8 mouse cellular contexts compared by ENCODE assay signal in genomic region chr12:85487545-85488141, GRCm38 (mm10). TPM values are rescaled to one million over a fixed set of nuclear protein-coding genes. Genes with fewer than 3 reads are reported as not detected.
DNase-seq lines count a peak whose midpoint lies in the region; ATAC-seq and TF ChIP-seq lines count a peak whose summit lies in the region.

No protein-coding gene starts in this region.

- peaks cover 3 to 42% of the 10 kb centered on the region in 2 experiments for H3K4me1 ChIP-seq in CH12.LX (ENCODE audit: control insufficient read depth in 1 of 2, insufficient read depth in 2 of 2)
- H3K4me1 ChIP-seq in embryonic fibroblast, embryonic 13.5 days (ENCODE audit: control insufficient read depth, insufficient read depth, low read length), result peaks cover 7% of the 10 kb centered on the region; the same call in 1 of the 2 replicates
- H3K4me1 ChIP-seq in heart, postnatal 0 days (ENCODE audit: control insufficient read depth, insufficient read depth), result peaks cover 22% of the 10 kb centered on the region
- H3K4me1 ChIP-seq in liver, embryonic 16.5 days (ENCODE audit: control insufficient read depth, low read depth, low read length), result peaks cover 17% of the 10 kb centered on the region

- TF ChIP-seq POLR2A in CH12.LX (IDR thresholded peaks at IDR 0.05; ENCODE audit: low read depth, low read length), result no peak
- TF ChIP-seq POLR2A in embryonic fibroblast, embryonic 13.5 days (IDR thresholded peaks at IDR 0.05; ENCODE audit: low read depth, low read length), result no peak

- in situ Hi-C loops in CH12.LX (cut with MboI; ENCODE audit: low pct_ligation_motif_present, low pct_unique_long_range_greater_than_20kb, low sequenced_read_pairs), result loop anchor here (5.0 to 25.0 kb wide), 3 partner anchors 113 to 325 kb away; partner anchors contain the start of genes Rps6kl1 and Tmed10

- TF ChIP-seq EP300 in CH12.LX (IDR thresholded peaks at IDR 0.05; ENCODE audit: low read length), result no peak
- no peak for TF ChIP-seq EP300 in heart, postnatal 0 days (IDR thresholded peaks at IDR 0.05; ENCODE audit: low read depth)

- peak; percentile 43 to 90; a peak in 3 of 4 replicates for TF ChIP-seq CTCF in CH12.LX (conservative IDR thresholded peaks at IDR 0.05 in 1 of 2, IDR thresholded peaks at IDR 0.05 in 1 of 2; ENCODE audit: low read depth in 2 of 2, low read length in 2 of 2)
- TF ChIP-seq CTCF in embryonic fibroblast, embryonic 13.5 days (IDR thresholded peaks at IDR 0.05; ENCODE audit: borderline replicate concordance, insufficient read depth, low read length), result peak; percentile 90
- peak; percentile 89 for TF ChIP-seq CTCF in heart, postnatal 0 days (IDR thresholded peaks at IDR 0.05; ENCODE audit: low read depth)

- ATAC-seq in heart, postnatal 0 days (ENCODE audit: insufficient read depth, low read depth), result no peak
- no peak for ATAC-seq in liver, embryonic 16.5 days (ENCODE audit: low read depth)

- H3K27me3 ChIP-seq in CH12.LX (replicated peaks), result peaks cover 17% of the 10 kb centered on the region
- H3K27me3 ChIP-seq in heart, postnatal 0 days (ENCODE audit: control insufficient read depth, insufficient read depth, low read length), result no peaks in the 10 kb centered on the region
- peaks cover 21% of the 10 kb centered on the region for H3K27me3 ChIP-seq in liver, embryonic 16.5 days (ENCODE audit: control insufficient read depth, insufficient read depth, low read depth, low read length)

- H3K36me3 ChIP-seq in CH12.LX (replicated peaks in 1 of 2; ENCODE audit: control insufficient read depth in 1 of 2, insufficient read depth in 1 of 2, low read length in 1 of 2), result no peaks in the 10 kb centered on the region
- no peaks in the 10 kb centered on the region for H3K36me3 ChIP-seq in heart, postnatal 0 days (replicated peaks; ENCODE audit: control insufficient read depth, insufficient read depth, low read length)
- H3K36me3 ChIP-seq in liver, embryonic 16.5 days (ENCODE audit: control insufficient read depth, insufficient read depth), result no peaks in the 10 kb centered on the region

- dilution Hi-C loops in CH12.LX (cut with MboI; ENCODE audit: extremely low pct_ligation_motif_present, extremely low pct_unique_long_range_greater_than_20kb, low sequenced_read_pairs), result no loop called here

- peak; percentile 61 for DNase-seq in CH12.LX (ENCODE audit: extremely low read depth)
- peak; percentile 78 for DNase-seq in adrenal gland, postnatal 10 days
- peak; percentile 76 for DNase-seq in heart, postnatal 0 days (ENCODE audit: low spot score)
- peak; percentile 71 to 78 for DNase-seq in kidney, postnatal 25 days
- peak; percentile 78 for DNase-seq in neural tube, embryonic 10.5 days (ENCODE audit: extremely low spot score, low spot score)
- DNase-seq in thymus, postnatal 25 days, result peak; percentile 81

- H3K27ac ChIP-seq in CH12.LX (ENCODE audit: insufficient read depth, low read depth), result no peak overlapping the region
- 0 out of 2 replicates have a peak overlapping the region, but pooled peaks have one; percentile 41 for H3K27ac ChIP-seq in embryonic fibroblast, embryonic 13.5 days (ENCODE audit: insufficient read depth, low read length)
- peak overlapping the region; percentile 78; the same call in 1 of the 2 replicates for H3K27ac ChIP-seq in heart, postnatal 0 days (ENCODE audit: low read depth)
- no peak overlapping the region for H3K27ac ChIP-seq in liver, embryonic 16.5 days (ENCODE audit: low read length)

- TF ChIP-seq RAD21 in CH12.LX (IDR thresholded peaks at IDR 0.05; ENCODE audit: low read depth, low read length), result peak; percentile 82

- H3K79me2 ChIP-seq in CH12.LX (replicated peaks; ENCODE audit: control insufficient read depth, extremely low read depth, insufficient read depth, poor library complexity, severe bottlenecking), result no peaks in the 10 kb centered on the region

- no peaks in the 10 kb centered on the region for H3K9me3 ChIP-seq in CH12.LX (replicated peaks; ENCODE audit: low read length)
- no peaks in the 10 kb centered on the region for H3K9me3 ChIP-seq in heart, postnatal 0 days (replicated peaks; ENCODE audit: control insufficient read depth, low read length)
- H3K9me3 ChIP-seq in liver, embryonic 16.5 days (replicated peaks; ENCODE audit: control insufficient read depth, low read length), result no peaks in the 10 kb centered on the region

- peak overlapping the region; percentile 90 for H3K4me2 ChIP-seq in CH12.LX (ENCODE audit: insufficient read depth, low read depth, poor library complexity, severe bottlenecking)
- H3K4me2 ChIP-seq in heart, postnatal 0 days (ENCODE audit: low read depth, low read length), result peak overlapping the region; percentile 97
- H3K4me2 ChIP-seq in liver, embryonic 16.5 days (ENCODE audit: low read depth, low read length), result peak overlapping the region; percentile 84

- under 1% methylated on average over 12 of the region's 12 CpGs for WGBS in heart, postnatal 0 days
- under 1% methylated on average over 12 of the region's 12 CpGs for WGBS in liver, embryonic 16.5 days (ENCODE audit: insufficient replicate concordance)

- peak overlapping the region in 2 of 3 experiments; percentile 2 to 79 for H3K4me3 ChIP-seq in CH12.LX (replicated peaks in 1 of 3; ENCODE audit: low read depth in 2 of 3, low read length in 2 of 3, poor library complexity in 1 of 3)
- peak overlapping the region; percentile 96; the same call in 1 of the 2 replicates for H3K4me3 ChIP-seq in embryonic fibroblast, embryonic 13.5 days (ENCODE audit: insufficient read depth, low read length)
- H3K4me3 ChIP-seq in heart, postnatal 0 days (ENCODE audit: low read depth, low read length), result peak overlapping the region; percentile 92
- peak overlapping the region; percentile 66; the same call in 1 of the 2 replicates for H3K4me3 ChIP-seq in liver, embryonic 16.5 days (ENCODE audit: low read depth, low read length)

- H3K9ac ChIP-seq in CH12.LX (ENCODE audit: insufficient read depth, low read depth), result peak overlapping the region; percentile 20; the same call in 1 of the 2 replicates
- H3K9ac ChIP-seq in heart, postnatal 0 days (replicated peaks; ENCODE audit: low read depth, low read length), result peak overlapping the region; percentile 42; the same call in 1 of the 2 replicates
- no peak overlapping the region for H3K9ac ChIP-seq in liver, embryonic 16.5 days (ENCODE audit: low read depth, low read length)

TF ChIP-seq in CH12.LX, 34 proteins besides CTCF, POLR2A, EP300 and RAD21 (continues in another document):
- no peak for TF ChIP-seq ETS1 (conservative IDR thresholded peaks at IDR 0.05; ENCODE audit: low read depth, low read length)
- TF ChIP-seq TBP (conservative IDR thresholded peaks at IDR 0.05; ENCODE audit: low read depth, low read length), result no peak
- TF ChIP-seq CHD1 (IDR thresholded peaks at IDR 0.05; ENCODE audit: low read depth, low read length), result no peak
- no peak for TF ChIP-seq NRF1 (IDR thresholded peaks at IDR 0.05; ENCODE audit: low read depth, low read length)
- no peak for TF ChIP-seq MAZ (IDR thresholded peaks at IDR 0.05; ENCODE audit: low read depth, low read length)
- TF ChIP-seq USF2 (conservative IDR thresholded peaks at IDR 0.05; ENCODE audit: low read depth, low read length), result no peak
- TF ChIP-seq NELFE (IDR thresholded peaks at IDR 0.05; ENCODE audit: low read depth, low read length), result no peak
- no peak for TF ChIP-seq RCOR1 (conservative IDR thresholded peaks at IDR 0.05; ENCODE audit: low read depth, low read length)
- TF ChIP-seq MAFK (IDR thresholded peaks at IDR 0.05; ENCODE audit: insufficient replicate concordance, low read length), result no peak
- no peak for TF ChIP-seq POLR2AphosphoS2 (IDR thresholded peaks at IDR 0.05; ENCODE audit: low read depth, low read length)
- TF ChIP-seq JUND (conservative IDR thresholded peaks at IDR 0.05; ENCODE audit: low read depth, low read length), result no peak
- TF ChIP-seq SIN3A (IDR thresholded peaks at IDR 0.05; ENCODE audit: low read length), result 0 out of 2 replicates have a peak, but pooled peaks have one; percentile 14
- TF ChIP-seq TCF12 (IDR thresholded peaks at IDR 0.05; ENCODE audit: low read depth, low read length), result no peak
- no peak for TF ChIP-seq KAT2A (IDR thresholded peaks at IDR 0.05; ENCODE audit: insufficient replicate concordance, low read length)
- no peak for TF ChIP-seq ZKSCAN1 (IDR thresholded peaks at IDR 0.05; ENCODE audit: borderline replicate concordance, low read depth, low read length)
- no peak for TF ChIP-seq HCFC1 (IDR thresholded peaks at IDR 0.05; ENCODE audit: low read depth, low read length)
- TF ChIP-seq ZNF384 (IDR thresholded peaks at IDR 0.05; ENCODE audit: low read depth, low read length), result no peak
- TF ChIP-seq ZC3H11A (IDR thresholded peaks at IDR 0.05; ENCODE audit: low read depth, low read length), result peak; percentile 60; the same call in 1 of the 2 replicates
- TF ChIP-seq MAX (IDR thresholded peaks at IDR 0.05; ENCODE audit: low read length), result no peak
- no peak for TF ChIP-seq E2F4 (IDR thresholded peaks at IDR 0.05; ENCODE audit: insufficient replicate concordance, low read depth, low read length)
- peak; percentile 95 for TF ChIP-seq SMC3 (IDR thresholded peaks at IDR 0.05; ENCODE audit: low read depth, low read length)
- no peak for TF ChIP-seq PAX5 (IDR thresholded peaks at IDR 0.05; ENCODE audit: low read length)
- TF ChIP-seq MEF2A (IDR thresholded peaks at IDR 0.05; ENCODE audit: borderline replicate concordance, low read depth, low read length), result peak; percentile 16; the same call in 1 of the 2 replicates
- TF ChIP-seq MXI1 (IDR thresholded peaks at IDR 0.05; ENCODE audit: low read depth, low read length), result no peak
- no peak for TF ChIP-seq CHD2 (IDR thresholded peaks at IDR 0.05; ENCODE audit: low read length)
- TF ChIP-seq GABPA (IDR thresholded peaks at IDR 0.05; ENCODE audit: insufficient replicate concordance, low read depth, low read length), result no peak
- no peak for TF ChIP-seq ZMIZ1 (IDR thresholded peaks at IDR 0.05; ENCODE audit: low read depth, low read length)
- no peak for TF ChIP-seq JUN (IDR thresholded peaks at IDR 0.05; ENCODE audit: insufficient read depth, low read depth, low read length)
- peak; percentile 14; the same call in 1 of the 2 replicates for TF ChIP-seq IRF4 (IDR thresholded peaks at IDR 0.05; ENCODE audit: low read depth, low read length)

RNA-seq across cellular contexts. Expression of gene Fos, which starts 14.0 kb away (rescaled TPM):
- total RNA-seq in CH12.LX (2012; rRNA removed), result 0.17 and 0.21 TPM in 2 replicates
- total RNA-seq in CH12.LX (2014; rRNA removed), result 0.20 and 0.76 TPM in 2 replicates
- 0.11 and 0.26 TPM in 2 replicates for polyA plus RNA-seq in CH12.LX (2012; ENCODE audit: insufficient read length, low read depth)
- 10 to 100 TPM in 1 of 2 experiments, 1 to 10 TPM in 1; 5.8 to 25.4 TPM for total RNA-seq in adrenal gland, postnatal 10 days (2021)
- polyA plus RNA-seq in embryonic fibroblast, embryonic 13.5 days (2011; ENCODE audit: insufficient read length, low read depth, missing spikeins), result 5.4 and 9.3 TPM in 2 replicates
- total RNA-seq in heart, postnatal 0 days (2014; rRNA removed; ENCODE audit: low replicate concordance), result 12.8 and 18.5 TPM in 2 replicates
- polyA plus RNA-seq in heart, postnatal 0 days (2015; fragmentation: Nextera tagmentation; extraction: Ambion mirVana), result 1.6 and 2.7 TPM in 2 replicates
- 1.1 and 1.6 TPM in 2 replicates for polyA plus RNA-seq in liver, embryonic 16.5 days (2015; fragmentation: Nextera tagmentation; extraction: Ambion mirVana)

Comparison
In these comparisons a context has a peak if more than half of its experiments do, and no peak if none do; other contexts are left out.
1. H3K27ac ChIP-seq: peak in embryonic fibroblast, embryonic 13.5 days (single experiment) and heart, postnatal 0 days (single experiment); none in CH12.LX (single experiment) and liver, embryonic 16.5 days (single experiment).
2. H3K4me3 ChIP-seq: peak in every context shown above with its lines; median percentile 96 in embryonic fibroblast, embryonic 13.5 days; 92 in heart, postnatal 0 days; 66 in liver, embryonic 16.5 days; 40 in CH12.LX.
3. Peak in every context shown above with its lines, with median percentiles within 50 percentile points of each other: DNase-seq, H3K4me2 ChIP-seq and CTCF ChIP-seq.